Mouse (Mus musculus) liver, adult 2 months (tissue): ENCODE data around the gene Ptcra. TPM values are rescaled to one million over a fixed set of nuclear protein-coding genes. Genes with fewer than 3 reads are reported as not detected.

ENCODE experiments used
- DNase-seq: peaks from one replicate; pipeline ENCODE4 v3.0.0-alpha.2; 2011; ENCODE audit warnings: low read depth, low spot score; ENCODE audit errors: extremely low read depth
- H3K27ac ChIP-seq: fragments of 200-500 bp; replicated peaks from 2 replicates; pipeline ENCODE4 v1.5.1; 2012; ENCODE audit warnings: low read depth, mild to moderate bottlenecking, control low read depth, inconsistent platforms, low read length; ENCODE audit not compliant: insufficient read depth
- H3K27me3 ChIP-seq: fragments of 200-500 bp; 2 replicates; pipeline ENCODE4 v1.6.1; 2012; ENCODE audit warnings: mild to moderate bottlenecking, moderate library complexity, low read length, inconsistent platforms; ENCODE audit not compliant: control insufficient read depth, insufficient read depth
- H3K36me3 ChIP-seq: fragments of 200-500 bp; 2 replicates; pipeline ENCODE4 v1.6.1; 2012; ENCODE audit warnings: low read length, inconsistent platforms; ENCODE audit not compliant: control insufficient read depth, insufficient read depth
- H3K4me1 ChIP-seq: fragments of 200-500 bp; 2 replicates; pipeline ENCODE4 v1.6.1; 2011; ENCODE audit warnings: low read length; ENCODE audit not compliant: control insufficient read depth, insufficient read depth
- H3K4me3 ChIP-seq: fragments of 200-500 bp; 2 replicates; pipeline ENCODE4 v1.5.1; 2011; ENCODE audit warnings: low read depth, mild to moderate bottlenecking, control low read depth, low read length, moderate library complexity; ENCODE audit not compliant: insufficient read depth
- H3K79me2 ChIP-seq: fragments of 200-500 bp; 2 replicates; pipeline ENCODE4 v1.6.1; 2012; ENCODE audit warnings: inconsistent platforms, mild to moderate bottlenecking, low read length, moderate library complexity; ENCODE audit not compliant: control insufficient read depth, insufficient read depth
- H3K9ac ChIP-seq: fragments of 200-500 bp; 2 replicates; pipeline ENCODE4 v1.6.1; 2012; ENCODE audit warnings: low read depth, mild to moderate bottlenecking, control low read depth, inconsistent platforms, low read length
- CTCF ChIP-seq: fragments of 200-500 bp; IDR thresholded peaks from 2 replicates; pipeline ENCODE4 v1.5.1; 2011; ENCODE audit warnings: low read depth, low read length, control low read depth
- POLR2A ChIP-seq: fragments of 200-500 bp; IDR thresholded peaks from 2 replicates; pipeline ENCODE4 v1.6.1; 2011; ENCODE audit warnings: low read length, control low read depth; ENCODE audit not compliant: insufficient read depth; ENCODE audit errors: extremely low read depth
- WGBS: fragments of 180-500 bp; shearing (Covaris S2); methylation state at CpG from one replicate; pipeline ENCODE4 v1.1.7; 2018; 5-methylcytosine and 5-hydroxymethylcytosine counted together
- polyA plus RNA-seq: library from polyadenylated mRNA; depleted of rRNA; stranded (reverse); fragments of >200 nt; gene quantifications from 2 replicates; pipeline ENCODE4 v1.2.3, GENCODE M21; 2012
- total RNA-seq: library from RNA; depleted of rRNA; stranded (reverse); fragments of >200 nt; gene quantifications from 2 replicates; pipeline ENCODE4 v1.2.3, GENCODE M21; 2014

Ptcra gene
- total and polyA plus RNA-seq, 2 experiments, result 0.06 TPM; not detected in 1

GRCm38 (mm10) chr17:46742986-46743385 is 20.5 kb downstream of the Ptcra start:
- H3K79me2 ChIP-seq, result peaks cover 4% of the 10 kb centered on the region; the same call in 1 of the 2 replicates
- no peaks in the 10 kb centered on the region for H3K4me1 ChIP-seq
- peaks cover 14% of the 10 kb centered on the region for H3K36me3 ChIP-seq
- no peak overlapping the region for H3K9ac ChIP-seq
- TF ChIP-seq POLR2A (no peak), CTCF (no peak)
- H3K4me3 ChIP-seq, result no peak overlapping the region
- no peaks in the 10 kb centered on the region for H3K27me3 ChIP-seq
- 93% methylated on average over 9 of the region's 9 CpGs for WGBS
- H3K27ac ChIP-seq, result no peak overlapping the region
- no peak for DNase-seq

DNA sequence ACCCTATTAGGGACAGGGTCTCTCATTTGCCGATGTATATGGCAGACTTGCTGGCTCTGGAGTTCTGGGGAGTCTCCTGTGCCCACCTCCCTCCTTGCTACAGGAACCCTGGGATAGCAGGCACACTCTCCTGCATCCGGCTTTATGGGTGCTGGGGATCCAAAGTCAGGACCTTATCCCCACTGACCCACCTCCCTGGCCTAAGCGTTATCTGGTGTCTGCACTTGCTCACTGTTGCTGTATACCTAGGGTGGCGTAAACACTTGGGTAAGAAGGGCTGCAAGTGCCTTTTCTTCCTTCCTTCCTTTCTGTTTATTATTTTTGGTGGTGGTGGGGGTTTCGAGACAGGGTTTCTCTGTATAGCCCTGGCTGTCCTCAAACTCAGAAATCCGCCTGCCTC is 22.2 kb downstream of the Ptcra start:
- Histone ChIP-seq H3K27me3 (no peaks in the 10 kb centered on the region), H3K27ac (no peak overlapping the region), H3K4me1 (peaks cover 2% of the 10 kb centered on the region), H3K79me2 (no peaks in the 10 kb centered on the region; the same call in 1 of the 2 replicates), H3K9ac (no peak overlapping the region), H3K4me3 (no peak overlapping the region), H3K36me3 (peaks cover 9% of the 10 kb centered on the region)
- TF ChIP-seq POLR2A, result no peak
- TF ChIP-seq CTCF, result no peak
- no peak for DNase-seq
- WGBS, result 94% methylated on average over 6 of the region's 6 CpGs

DNA sequence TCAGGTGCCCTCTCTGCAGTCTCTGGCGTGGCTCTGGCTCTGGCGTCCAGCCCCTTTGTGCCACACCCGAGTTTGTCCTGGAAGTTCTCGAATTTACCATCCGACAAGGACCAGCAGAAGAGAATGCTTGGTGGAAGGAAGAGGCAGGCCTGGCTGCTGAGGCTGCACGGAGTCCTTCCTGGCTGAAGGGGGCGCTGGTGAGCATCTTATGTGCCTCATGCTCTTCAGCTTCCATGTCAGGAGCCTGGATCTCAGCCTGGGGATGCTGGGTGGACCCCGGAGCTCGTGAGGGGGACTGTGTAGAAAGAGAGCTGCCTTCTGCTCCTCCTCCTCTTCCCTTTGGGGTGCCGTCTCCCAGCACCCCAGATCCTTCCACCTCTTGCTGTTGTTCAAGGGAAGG is 27.4 kb downstream of the Ptcra start:
- H3K9ac ChIP-seq, result peak overlapping the region; percentile 15
- TF ChIP-seq CTCF (peak; percentile 89), POLR2A (no peak)
- no peaks in the 10 kb centered on the region for H3K27me3 ChIP-seq
- H3K36me3 ChIP-seq, result no peaks in the 10 kb centered on the region
- peak; percentile 77 for DNase-seq
- no peaks in the 10 kb centered on the region; the same call in 1 of the 2 replicates for H3K79me2 ChIP-seq
- H3K27ac ChIP-seq, result peak overlapping the region; percentile 86
- WGBS, result 41% methylated on average over 10 of the region's 10 CpGs
- peak overlapping the region; percentile 16; the same call in 1 of the 2 replicates for H3K4me3 ChIP-seq
- H3K4me1 ChIP-seq, result peaks cover 26% of the 10 kb centered on the region

DNA sequence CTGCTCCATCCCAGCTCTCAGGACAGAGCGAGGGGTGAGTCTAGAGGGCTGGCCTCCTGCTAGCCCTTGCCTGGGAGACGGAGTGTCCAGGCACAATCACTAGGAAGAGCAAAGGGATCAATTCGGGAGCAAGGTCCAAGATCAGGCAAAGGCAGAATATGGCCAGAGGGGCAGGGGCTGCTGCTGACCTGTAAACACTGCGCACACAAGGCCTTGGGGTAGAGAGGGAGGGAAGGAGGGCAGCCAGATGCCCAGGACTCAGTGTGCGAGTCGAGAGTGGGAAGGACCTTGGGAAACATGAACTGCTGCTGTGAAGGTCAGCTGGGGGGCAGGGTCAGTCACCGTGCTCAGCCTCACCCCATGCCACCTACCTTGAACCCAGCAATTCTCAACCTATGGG is 28.2 kb downstream of the Ptcra start:
- Histone ChIP-seq H3K9ac (peak overlapping the region; percentile 33), H3K79me2 (no peaks in the 10 kb centered on the region), H3K36me3 (no peaks in the 10 kb centered on the region), H3K27ac (peak overlapping the region; percentile 87), H3K4me3 (no peak overlapping the region), H3K27me3 (no peaks in the 10 kb centered on the region), H3K4me1 (peaks cover 26% of the 10 kb centered on the region)
- WGBS, result 21% methylated on average over 7 of the region's 7 CpGs
- peak; percentile 100 for DNase-seq
- TF ChIP-seq POLR2A (peak; percentile 42; the same call in 1 of the 2 replicates), CTCF (no peak)

- H3K79me2 ChIP-seq, result no peaks in the 10 kb centered on the region
- no peaks in the 10 kb centered on the region for H3K36me3 ChIP-seq
- peaks cover 31% of the 10 kb centered on the region for H3K4me1 ChIP-seq
- no peak overlapping the region for H3K4me3 ChIP-seq
- 42% methylated on average over 3 of the region's 3 CpGs for whole genome bisulfite sequencing
- peak; percentile 95 for DNase-seq
- peak overlapping the region; percentile 87 for H3K27ac ChIP-seq
- TF ChIP-seq POLR2A, result 0 out of 2 replicates have a peak, but pooled peaks have one; percentile 36
- no peak for TF ChIP-seq CTCF
- no peaks in the 10 kb centered on the region for H3K27me3 ChIP-seq
- H3K9ac ChIP-seq, result peak overlapping the region; percentile 49
These were observed 29.5 kb downstream of the Ptcra start for GRCm38 (mm10) chr17:46734055-46734454.

DNA sequence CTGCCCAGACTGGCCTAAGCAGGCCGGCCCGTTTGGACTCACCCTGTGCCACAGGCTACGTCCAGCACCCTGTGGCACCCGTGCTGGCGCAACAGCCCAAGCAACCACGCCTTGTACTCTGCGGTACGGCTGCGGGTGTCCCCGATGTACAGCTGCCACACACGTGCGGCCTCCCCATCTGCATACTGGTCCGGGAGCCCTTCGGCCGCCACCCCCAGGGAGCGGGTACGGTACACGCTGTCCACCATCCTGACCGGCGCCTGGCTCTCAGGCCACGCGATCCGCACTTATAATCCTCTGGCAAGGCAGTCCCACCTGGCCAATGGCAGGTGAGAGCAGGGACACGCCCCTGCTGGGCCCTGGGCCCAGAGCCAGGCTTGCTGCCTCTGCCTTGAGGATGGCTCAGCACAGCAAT is 34.6 kb downstream of the Ptcra start, which contains the start of gene Gnmt:
TSS of gene Gnmt (minus strand) at position 265 of the 415 bp plus-strand sequence.
- Histone ChIP-seq H3K4me1 (peaks cover 15% of the 10 kb centered on the region), H3K4me3 (peak within 1 kb of the TSS; percentile 83), H3K36me3 (peaks cover 10% of the 10 kb centered on the region), H3K27ac (peak within 1 kb of the TSS; percentile 98), H3K27me3 (no peaks in the 10 kb centered on the region), H3K79me2 (no peaks in the 10 kb centered on the region), H3K9ac (peak within 1 kb of the TSS; percentile 93)
- DNase-seq, result peak; percentile 94
- TF ChIP-seq POLR2A (peak; percentile 99), CTCF (no peak)
- WGBS, result 16% methylated on average over 24 of the region's 24 CpGs
